Mouse (Mus musculus): ENCODE results near the gene Ccdc126.

DNA sequence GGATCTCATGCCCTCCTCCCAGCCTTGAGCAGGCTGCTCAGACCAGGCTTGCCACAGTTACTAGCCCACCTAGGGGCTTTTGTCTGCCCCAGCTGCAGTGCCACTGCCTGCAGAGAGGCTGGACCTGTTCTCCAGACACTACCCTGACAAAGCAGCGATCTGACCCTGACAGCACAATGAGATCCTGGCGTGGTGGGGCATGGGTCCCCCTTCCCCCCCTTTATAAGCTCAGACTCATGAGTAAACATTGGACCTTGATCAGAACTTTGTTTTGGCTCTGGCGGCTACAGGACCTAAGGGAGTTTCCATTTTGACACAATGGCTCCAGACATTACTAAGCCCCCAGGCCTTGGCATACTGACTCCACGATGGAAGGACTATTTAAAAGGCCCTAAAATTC, 45.1 kb upstream of the Ccdc126 start:
- TF ChIP-seq CTCF (IDR thresholded peaks at IDR 0.05; ENCODE audit: control insufficient read depth, insufficient read depth, insufficient replicate concordance, low read depth, low read length) (no peak), POLR2A (IDR thresholded peaks at IDR 0.05; ENCODE audit: control insufficient read depth, low read depth, low read length) (no peak)

Data from testis, adult 2 months (tissue).